Mouse (Mus musculus) monocyte, adult 2 months (primary cell): ENCODE results near the gene Ccdc97.
"Not testable (repeated sequence)": the region's sequence is repeated elsewhere in the genome, so short reads cannot be mapped to it uniquely, and the experiment has no call there.

Experiments used
- DNase-seq, 2 experiments: peaks; one replicate each; pipeline ENCODE4 v3.0.0; 2022; ENCODE audit warnings: low spot score in 2 of 2, low read depth in 1 of 2

Gene Ccdc97

GRCm38 (mm10) chr7:25718788-25719417 lies at the start of gene Ccdc97:
Ccdc97 (minus strand) TSS chr7:25719088.
- DNase-seq, result peak; percentile 77 to 83

GRCm38 (mm10) chr7:25768229-25768628 lies 49.3 kb upstream of the Ccdc97 start:
- no peak for DNase-seq

DNA sequence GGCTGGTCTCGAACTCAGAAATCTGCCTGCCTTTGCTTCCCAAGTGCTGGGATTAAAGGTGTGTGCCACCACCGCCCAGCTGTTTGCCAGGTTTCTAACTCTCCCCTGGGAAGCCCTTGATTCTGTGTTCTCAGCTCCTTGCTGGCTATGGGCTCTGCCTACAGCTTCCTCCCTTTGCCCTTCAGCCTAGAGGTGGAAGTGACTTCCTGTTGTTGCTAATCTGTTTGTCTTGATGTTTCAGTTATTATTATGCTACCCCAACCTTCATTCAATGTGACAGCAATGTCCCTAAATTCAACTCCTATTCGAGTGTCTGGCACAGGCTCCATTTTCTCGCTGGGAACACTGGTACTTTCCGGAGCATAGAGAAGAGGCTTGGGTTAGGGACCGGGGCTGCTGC lies 47.2 kb upstream of the Ccdc97 start:
- DNase-seq, result no peak

DNA sequence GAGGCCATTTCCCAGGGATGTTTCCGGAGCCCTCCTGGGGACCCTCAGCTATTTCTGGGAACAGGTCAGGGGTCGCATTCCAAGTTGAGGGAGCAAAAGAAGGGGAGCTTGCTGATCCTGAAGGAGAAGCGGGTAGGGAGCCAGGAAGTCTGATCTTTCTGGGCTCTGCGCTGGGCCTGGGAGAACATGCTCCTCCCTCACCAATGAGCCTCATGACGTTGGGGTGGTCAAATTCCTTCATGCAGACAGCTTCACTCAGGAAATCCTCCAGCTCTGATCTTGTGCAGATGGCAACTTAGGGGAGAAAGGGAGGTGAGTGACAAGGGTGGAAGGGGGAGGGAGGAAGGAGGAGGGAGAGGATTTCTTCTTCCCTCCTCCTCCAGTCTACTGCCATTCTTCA lies 45.3 kb upstream of the Ccdc97 start:
- DNase-seq, result no peak

DNA sequence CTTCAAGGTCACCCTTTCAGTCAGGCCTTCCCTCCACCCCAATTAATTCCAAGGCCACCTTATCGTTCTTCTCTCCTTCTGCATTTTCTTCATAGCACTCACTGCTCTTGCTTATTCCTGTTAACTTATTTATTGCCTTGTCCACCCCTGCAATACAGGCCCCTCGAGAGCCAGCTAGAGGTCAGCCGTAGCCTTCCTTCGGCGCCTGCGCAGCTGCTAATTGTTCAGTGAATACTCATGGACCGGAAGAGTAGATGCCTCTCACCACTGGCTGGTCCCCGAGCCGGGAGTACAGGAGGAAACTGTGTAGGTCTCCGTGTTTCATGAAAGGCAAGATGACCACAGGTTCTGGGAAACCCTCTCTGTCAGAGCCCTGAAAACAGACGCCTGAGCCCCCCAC lies 44.8 kb upstream of the Ccdc97 start:
- DNase-seq, result no peak

GRCm38 (mm10) chr7:25761354-25761753 lies 42.5 kb upstream of the Ccdc97 start:
- DNase-seq, result no peak

GRCm38 (mm10) chr7:25756011-25756410 lies 37.1 kb upstream of the Ccdc97 start:
- DNase-seq, result peak; percentile 82 to 88

DNA sequence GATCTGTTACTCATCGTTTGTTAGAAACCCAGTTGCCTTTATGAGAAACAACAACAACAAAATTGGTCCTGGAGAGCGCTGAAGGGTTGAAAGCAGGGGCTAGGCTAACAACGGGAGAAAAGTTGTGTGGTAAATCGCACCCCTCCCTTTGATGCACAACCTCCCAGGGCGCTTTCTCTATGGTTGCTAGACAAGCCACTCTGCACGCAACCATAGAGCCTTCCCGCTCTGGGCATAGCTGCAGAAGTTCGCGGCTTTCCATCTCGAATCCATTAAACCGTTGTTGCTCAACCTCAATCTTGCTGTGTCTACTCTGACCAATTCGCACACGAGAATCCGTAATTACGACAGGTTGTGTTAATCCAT lies 36.6 kb upstream of the Ccdc97 start:
- DNase-seq, result no peak

DNA sequence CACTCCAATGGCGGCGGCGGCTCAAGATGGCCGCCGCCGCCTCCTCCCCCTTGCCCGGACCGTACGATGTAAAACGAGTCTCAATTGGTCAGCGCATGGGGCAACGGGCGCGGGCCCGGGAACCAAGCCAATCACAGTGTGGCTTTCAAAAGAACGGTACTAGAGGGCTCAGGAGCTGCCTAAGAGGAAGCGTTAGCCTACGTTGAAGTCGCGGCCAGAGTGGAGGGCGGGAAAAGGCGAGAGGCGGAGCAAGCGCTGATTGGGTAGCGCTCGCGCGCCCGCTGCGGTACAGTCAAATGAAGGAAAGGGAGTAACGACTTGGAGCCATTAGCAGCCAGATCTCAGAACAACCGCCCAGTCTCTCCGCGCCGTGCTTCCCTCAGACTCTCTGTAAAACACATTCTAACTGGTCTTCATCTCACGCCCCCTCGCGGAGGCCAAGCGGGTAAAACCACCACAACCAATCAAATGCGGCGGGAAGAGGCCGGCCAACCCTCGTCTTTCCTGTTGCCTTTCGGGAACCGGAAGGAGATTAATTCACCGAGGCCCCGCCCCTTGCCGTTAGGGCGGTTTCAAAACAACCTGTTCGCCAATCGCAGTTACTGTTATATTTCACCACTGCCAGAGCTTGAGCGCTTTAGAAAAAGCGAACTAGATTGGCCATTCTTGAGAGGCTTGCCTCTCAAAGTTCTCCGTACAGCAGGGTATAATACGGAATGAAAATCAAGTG lies 36.0 kb upstream of the Ccdc97 start, which contains the start of gene Hnrnpul1:
Gene Hnrnpul1, minus strand, starts transcription at position 20 of the 730 bp plus-strand sequence.
- DNase-seq, result peak; percentile 99

DNA sequence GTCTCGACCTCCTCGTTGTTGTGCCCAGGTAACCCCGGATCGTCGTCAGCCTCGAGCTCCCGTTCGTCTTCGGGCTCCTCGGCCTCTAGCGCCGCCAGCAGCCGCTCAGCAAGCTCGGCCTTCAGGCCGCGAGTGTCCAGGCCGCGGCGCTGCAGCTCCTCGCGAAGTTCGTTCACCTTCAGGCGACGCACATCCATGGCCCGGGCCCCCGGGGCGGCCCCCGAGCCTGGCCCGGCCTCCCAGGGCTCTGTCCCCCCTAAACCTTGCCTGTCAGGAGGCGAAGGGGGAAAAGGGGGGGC lies 35.5 kb upstream of the Ccdc97 start:
- DNase-seq, result no peak

DNA sequence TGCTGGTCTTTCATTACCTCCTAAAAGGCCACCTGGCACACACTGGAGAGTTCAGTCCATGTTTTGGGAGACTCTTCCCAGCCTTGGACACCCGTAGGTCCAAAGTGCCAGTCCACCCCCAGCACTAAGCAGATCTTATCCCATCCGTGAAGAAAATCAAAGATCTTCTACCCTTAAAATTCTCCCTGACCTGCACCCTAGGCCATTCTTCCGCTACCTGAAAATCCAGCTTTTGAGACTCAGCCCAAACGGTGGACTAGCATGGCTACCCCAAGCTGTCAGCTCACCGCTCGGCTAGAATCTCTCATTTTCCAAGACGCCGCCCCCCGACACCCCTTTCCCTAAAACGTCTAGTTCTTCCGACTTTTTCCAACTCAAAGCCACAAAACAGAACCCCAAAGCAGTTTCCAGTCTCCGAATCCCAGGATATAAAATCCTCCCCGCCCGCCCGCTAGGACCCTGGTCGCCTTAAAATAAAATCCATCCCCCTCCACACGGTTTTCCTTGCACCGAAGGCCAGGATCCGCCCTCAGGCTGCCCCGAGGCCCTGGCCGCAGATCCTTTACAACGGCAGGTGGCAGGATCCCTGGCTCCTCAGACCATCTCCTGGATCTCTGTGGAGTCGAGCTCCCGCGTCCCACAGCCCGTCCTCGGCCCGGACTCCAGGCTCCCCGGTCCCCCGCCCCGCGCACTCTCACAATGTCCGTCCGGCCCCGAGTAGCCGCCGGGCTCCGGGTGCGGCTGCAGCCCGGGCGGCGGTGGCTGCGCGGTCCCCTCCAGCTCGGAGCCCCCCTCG lies 35.0 kb upstream of the Ccdc97 start:
- no peak for DNase-seq

- DNase-seq, result no peak
These were observed 34.2 kb upstream of the Ccdc97 start for GRCm38 (mm10) chr7:25753076-25753475.

DNA sequence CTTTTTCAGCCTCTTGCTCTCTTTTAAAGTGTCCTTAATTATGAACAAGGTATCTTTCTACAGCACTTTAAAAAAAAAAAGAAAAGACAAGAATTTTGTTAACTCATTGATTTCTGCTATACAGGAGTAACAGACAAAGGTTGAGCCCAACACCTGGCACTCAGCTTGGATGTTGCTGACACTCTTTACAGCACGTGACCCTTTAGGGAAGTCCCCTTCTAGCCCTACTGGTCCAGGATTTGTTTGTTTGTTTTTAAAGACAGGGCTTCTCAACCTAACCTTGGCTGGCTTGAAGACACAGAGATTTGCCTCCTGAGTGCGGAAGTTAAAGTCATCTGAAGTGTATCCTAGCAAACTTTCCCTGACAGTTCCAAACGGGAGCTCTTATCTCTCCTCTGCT lies 28.0 kb upstream of the Ccdc97 start:
- DNase-seq, result no peak

- no peak for DNase-seq
These were observed 19.4 kb upstream of the Ccdc97 start for GRCm38 (mm10) chr7:25738277-25738676.

DNA sequence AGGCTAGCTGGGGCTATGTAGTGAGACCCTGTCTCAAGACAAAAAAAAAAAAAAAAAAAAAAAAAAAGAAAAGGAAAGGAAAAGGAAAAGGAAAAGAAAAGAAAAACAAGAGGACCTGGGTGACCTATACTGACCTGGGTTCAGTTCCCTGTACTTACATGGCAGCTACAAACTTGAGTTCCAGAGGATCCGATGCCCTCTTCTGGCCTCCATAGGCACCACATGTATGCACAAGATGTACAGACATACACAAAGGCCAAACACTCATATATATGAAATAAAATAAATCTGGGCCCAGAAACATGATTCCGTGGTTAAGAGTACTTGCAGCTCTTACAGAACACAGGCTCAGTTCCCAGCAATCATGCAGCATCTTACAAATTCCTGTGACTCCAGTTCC lies 18.0 kb upstream of the Ccdc97 start:
- DNase-seq, result no peak

- no peak for DNase-seq
These were observed 16.1 kb upstream of the Ccdc97 start for GRCm38 (mm10) chr7:25734991-25735390.

DNA sequence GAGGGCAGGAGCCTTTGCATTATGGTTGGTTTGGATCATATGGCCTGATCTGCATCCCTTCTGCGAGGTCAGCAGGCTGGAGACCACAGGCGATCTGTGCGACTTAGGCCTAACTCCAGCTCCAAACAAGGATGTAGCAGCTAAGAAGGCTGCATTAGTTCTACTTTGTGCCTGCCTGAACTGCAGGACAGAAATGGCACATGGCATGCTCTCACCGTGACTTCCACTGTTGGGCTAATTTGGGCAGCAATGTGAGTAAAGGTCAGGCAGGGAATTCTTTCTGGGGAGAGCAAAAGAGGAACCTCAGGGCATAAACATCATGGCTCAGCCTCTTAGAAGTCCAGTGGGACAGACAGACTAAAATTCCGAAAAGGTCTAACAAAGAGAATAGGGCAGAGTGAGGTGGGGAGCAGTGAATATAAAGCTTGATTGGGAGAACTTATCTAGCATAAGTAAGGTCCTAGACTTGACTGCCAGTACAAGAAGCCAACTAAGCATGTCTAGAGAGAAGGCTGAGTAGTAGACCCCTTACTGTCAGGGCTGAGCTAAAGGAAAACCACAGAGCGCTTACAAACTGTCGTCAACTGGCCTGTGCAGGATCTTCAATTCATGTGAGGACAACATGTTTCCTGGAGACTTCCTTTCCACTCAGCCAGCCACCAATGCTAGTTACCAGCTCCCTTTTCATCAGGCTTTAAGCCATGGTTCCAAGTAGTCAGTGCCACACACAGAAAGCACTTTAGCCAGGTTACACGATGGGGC lies 12.6 kb upstream of the Ccdc97 start:
- no peak for DNase-seq

GRCm38 (mm10) chr7:25729862-25730261 lies 11.0 kb upstream of the Ccdc97 start:
- DNase-seq, result no peak

GRCm38 (mm10) chr7:25729396-25729795 lies 10.5 kb upstream of the Ccdc97 start:
- DNase-seq, result no peak

GRCm38 (mm10) chr7:25727800-25728199 lies 8.9 kb upstream of the Ccdc97 start:
- DNase-seq, result no peak

DNA sequence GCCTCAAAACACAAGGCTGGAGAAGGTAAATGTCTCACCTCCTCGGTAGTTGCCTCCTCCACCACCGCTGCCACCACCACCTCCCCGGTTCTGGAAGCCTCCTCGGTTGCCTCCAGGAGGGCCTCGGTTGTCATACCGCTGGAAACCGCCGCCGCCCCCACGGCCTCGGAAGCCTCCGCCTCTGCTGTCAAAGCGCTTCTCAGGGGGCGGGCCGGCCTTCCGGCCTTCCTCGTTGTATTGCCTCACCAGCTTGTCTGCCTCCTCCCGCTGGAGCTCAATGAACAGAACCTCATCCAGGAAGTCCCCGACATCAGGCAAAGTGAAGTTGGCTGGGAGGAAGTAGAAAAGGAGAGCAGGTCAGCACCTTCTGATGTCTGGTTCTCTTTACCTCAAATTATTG lies 7.0 kb upstream of the Ccdc97 start:
- no peak for DNase-seq

- not testable (repeated sequence) for DNase-seq
These were observed 2.9 kb upstream of the Ccdc97 start for GRCm38 (mm10) chr7:25721776-25722175.
